ENCODE assay signal across 14 mouse cellular contexts in genomic region chr2:78005402-78006021, GRCm38 (mm10).
"Had no signal": no experiment of that assay in that cellular context is flagged by ENCODE, and none has a peak within 500 bp of the region (broad histone marks: within the 10 kb centered on the region; RNA-seq: fewer than 3 reads in every experiment).

No protein-coding gene starts in this region.

- H3K4me2 ChIP-seq: limb, embryonic 13.5 days; neural tube, embryonic 15.5 days had no signal

- H3K9me3 ChIP-seq: limb, embryonic 13.5 days; midbrain, embryonic 10.5 days; neural tube, embryonic 15.5 days had no signal

- H3K4me1 ChIP-seq: limb, embryonic 13.5 days; midbrain, embryonic 10.5 days; neural tube, embryonic 15.5 days had no signal

- H3K27me3 ChIP-seq: limb, embryonic 13.5 days; neural tube, embryonic 15.5 days had no signal

- H3K27ac ChIP-seq: limb, embryonic 13.5 days; liver, embryonic 14.5 days; midbrain, embryonic 10.5 days; neural tube, embryonic 15.5 days had no signal

- ATAC-seq: inflammation-experienced regulatory T-cells, adult 6 months had no signal

- DNase-seq: kidney, adult 8-10 months; kidney, postnatal 25 days; layer of hippocampus, adult 9-11 months; layer of hippocampus, postnatal 36 days; lung, adult 18-20 months; right cerebral cortex, postnatal 14 days; thymus, adult 18-20 months; thymus, postnatal 14 days had no signal

- H3K36me3 ChIP-seq: limb, embryonic 13.5 days; midbrain, embryonic 10.5 days; neural tube, embryonic 15.5 days had no signal

- H3K9ac ChIP-seq: limb, embryonic 13.5 days; liver, embryonic 14.5 days; neural tube, embryonic 15.5 days had no signal

- H3K4me3 ChIP-seq: limb, embryonic 13.5 days; midbrain, embryonic 10.5 days; myocyte; neural tube, embryonic 15.5 days had no signal
